Mouse (Mus musculus): ENCODE measurements around the gene Gm37240. TPM values are rescaled to one million over a fixed set of nuclear protein-coding genes. Genes with fewer than 3 reads are reported as not detected.
"Not testable (repeated sequence)": the region's sequence is repeated elsewhere in the genome, so short reads cannot be mapped to it uniquely, and the experiment has no call there.

The Gm37240 gene
- polyA plus RNA-seq, 1 experiment, result 0.77 TPM

DNA sequence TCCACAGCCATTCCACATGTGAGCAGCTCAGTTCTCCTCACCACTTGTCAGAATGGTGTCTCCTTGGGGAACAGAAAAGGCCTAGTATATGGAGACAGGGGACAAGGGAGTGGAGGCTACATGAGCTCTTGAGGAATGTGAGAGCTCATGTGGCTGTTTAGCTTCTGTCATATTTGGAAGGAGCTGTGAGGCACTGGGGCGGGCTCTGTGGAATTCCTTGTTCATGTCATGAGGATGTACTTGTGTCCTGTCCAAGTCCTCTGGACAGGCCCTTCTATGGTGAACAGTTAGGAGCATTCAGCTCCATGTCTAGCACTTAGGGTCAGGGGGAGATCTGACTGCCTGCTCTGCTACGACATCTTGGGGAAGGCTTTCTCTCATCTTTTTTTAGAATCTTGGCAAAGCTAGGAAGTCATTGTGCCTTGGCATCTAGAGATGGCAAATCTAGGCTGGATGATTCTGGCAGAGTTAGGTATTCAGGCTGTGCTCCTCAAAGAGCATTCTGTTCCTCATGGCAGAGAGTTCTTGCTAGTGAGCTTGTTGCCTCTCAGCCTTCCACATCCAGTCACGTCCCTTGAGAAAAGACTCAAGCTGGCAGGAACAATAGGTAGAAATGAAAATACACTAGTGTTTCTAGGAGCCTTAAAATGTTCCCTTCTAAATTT lies 297.1 kb downstream of the Gm37240 start:
- no peak overlapping the region for H3K4me3 ChIP-seq (replicated peaks; ENCODE audit: insufficient read depth, low read depth, low read length)
- TF ChIP-seq CTCF (IDR thresholded peaks at IDR 0.05; ENCODE audit: borderline replicate concordance, insufficient read depth, low read depth, low read length) (no peak), POLR2A (IDR thresholded peaks at IDR 0.05; ENCODE audit: borderline replicate concordance, insufficient read depth, low read length) (no peak)
- H3K27me3 ChIP-seq (ENCODE audit: control insufficient read depth, insufficient read depth, low read length), result no peaks in the 10 kb centered on the region
- peak; percentile 43 to 73 for DNase-seq
- 6% methylated on average over 3 of the region's 3 CpGs for WGBS
- peaks cover 10% of the 10 kb centered on the region; the same call in 1 of the 2 replicates for H3K4me1 ChIP-seq (ENCODE audit: control insufficient read depth, insufficient read depth, low read length)
- H3K27ac ChIP-seq (ENCODE audit: insufficient read depth, low read length), result peak overlapping the region; percentile 45

DNA sequence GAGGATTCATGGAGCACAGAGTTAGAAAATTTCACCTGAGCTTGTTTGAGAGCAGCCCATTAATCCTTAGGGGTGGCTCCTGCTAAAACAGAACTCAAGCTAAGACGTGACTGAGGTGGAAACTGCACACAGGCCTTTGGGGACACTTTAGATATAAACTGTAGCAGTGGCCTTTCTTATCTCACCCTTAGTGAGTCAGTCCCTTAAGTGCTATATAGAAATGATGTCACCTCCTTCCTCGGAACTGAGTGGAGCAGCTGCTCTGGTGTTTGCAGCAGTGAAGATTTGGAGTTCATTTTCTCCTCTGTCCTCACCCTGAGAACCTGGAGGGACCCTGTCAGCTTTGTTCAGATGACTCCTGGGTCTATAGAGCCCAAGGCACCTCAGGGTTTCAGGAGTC lies 298.6 kb downstream of the Gm37240 start:
- no peak for DNase-seq
- TF ChIP-seq CTCF (IDR thresholded peaks at IDR 0.05; ENCODE audit: borderline replicate concordance, insufficient read depth, low read depth, low read length) (no peak), POLR2A (IDR thresholded peaks at IDR 0.05; ENCODE audit: borderline replicate concordance, insufficient read depth, low read length) (no peak)
- Histone ChIP-seq H3K27me3 (ENCODE audit: control insufficient read depth, insufficient read depth, low read length) (no peaks in the 10 kb centered on the region), H3K4me3 (replicated peaks; ENCODE audit: insufficient read depth, low read depth, low read length) (no peak overlapping the region), H3K4me1 (ENCODE audit: control insufficient read depth, insufficient read depth, low read length) (peaks cover 10% of the 10 kb centered on the region; the same call in 1 of the 2 replicates), H3K27ac (ENCODE audit: insufficient read depth, low read length) (no peak overlapping the region)
- WGBS, result 71% methylated on average over 2 of the region's 2 CpGs

DNA sequence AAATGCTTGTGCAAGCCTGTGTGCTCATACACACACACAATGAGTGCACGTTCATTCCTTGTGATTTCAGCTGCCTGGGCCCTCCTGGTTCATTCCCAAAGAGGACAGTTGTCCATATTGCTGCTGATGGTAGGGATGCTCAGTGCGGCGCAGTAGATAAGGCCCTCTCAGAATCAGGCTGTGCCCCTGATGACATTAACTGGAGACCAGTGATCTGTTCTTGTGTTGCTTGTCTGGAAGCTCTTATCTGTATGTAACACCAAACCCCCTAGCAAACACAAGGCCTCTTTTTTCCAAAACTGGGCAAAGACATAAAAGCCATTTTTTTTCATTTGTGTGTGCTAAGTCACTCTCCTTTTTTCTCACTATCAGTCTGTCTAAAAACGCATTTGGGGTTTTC lies 302.4 kb downstream of the Gm37240 start:
- Histone ChIP-seq H3K4me3 (replicated peaks; ENCODE audit: insufficient read depth, low read depth, low read length) (no peak overlapping the region), H3K27ac (ENCODE audit: insufficient read depth, low read length) (no peak overlapping the region), H3K27me3 (ENCODE audit: control insufficient read depth, insufficient read depth, low read length) (no peaks in the 10 kb centered on the region), H3K4me1 (ENCODE audit: control insufficient read depth, insufficient read depth, low read length) (peaks cover 13% of the 10 kb centered on the region)
- DNase-seq, result no peak
- no peak for TF ChIP-seq POLR2A (IDR thresholded peaks at IDR 0.05; ENCODE audit: borderline replicate concordance, insufficient read depth, low read length)
- TF ChIP-seq CTCF (IDR thresholded peaks at IDR 0.05; ENCODE audit: borderline replicate concordance, insufficient read depth, low read depth, low read length), result no peak
- WGBS, result 93% methylated on average over 4 of the region's 4 CpGs

DNA sequence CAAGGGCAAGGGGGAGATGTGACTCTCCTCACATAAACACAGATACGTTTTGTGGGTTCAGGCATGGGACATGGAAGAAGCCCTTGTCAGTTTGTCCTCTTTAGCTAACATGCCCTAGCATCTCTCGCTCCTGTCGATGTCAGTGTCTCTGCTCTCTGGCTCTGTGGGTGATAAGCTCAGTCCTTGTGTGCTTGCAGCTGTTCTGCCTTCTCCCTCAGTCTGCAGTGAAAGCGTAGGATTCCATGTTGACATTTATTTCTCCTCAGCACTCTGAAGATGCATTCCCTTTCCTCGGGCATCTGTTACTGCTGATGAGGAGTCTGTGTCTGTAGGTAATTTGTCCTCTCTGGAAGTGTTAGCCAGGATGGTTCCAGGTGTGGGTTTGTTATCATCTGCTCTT lies 304.1 kb downstream of the Gm37240 start:
- H3K27ac ChIP-seq (ENCODE audit: insufficient read depth, low read length), result peak overlapping the region; percentile 35
- no peak for DNase-seq
- 35% methylated on average over 5 of the region's 5 CpGs for WGBS

DNA sequence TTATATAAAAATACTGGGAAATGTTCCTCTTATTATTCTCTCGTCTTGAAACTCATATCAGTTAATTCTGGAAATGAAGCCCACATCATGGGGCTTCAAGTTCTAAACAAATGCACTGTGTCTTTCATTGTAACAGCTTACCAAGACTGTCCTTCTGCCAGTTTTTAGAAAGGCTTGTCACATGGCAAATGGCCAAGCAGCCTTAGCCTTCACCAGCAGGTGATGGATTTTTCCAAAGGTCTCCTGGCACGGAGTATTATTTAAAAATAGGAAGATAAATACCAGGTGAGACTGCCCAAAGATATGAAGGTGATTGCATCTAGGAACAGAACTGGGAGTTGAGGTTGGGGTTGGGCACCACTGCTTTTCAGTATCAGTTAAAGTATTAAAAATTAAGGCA lies 304.6 kb downstream of the Gm37240 start:
- H3K4me3 ChIP-seq (replicated peaks; ENCODE audit: insufficient read depth, low read depth, low read length), result no peak overlapping the region
- TF ChIP-seq POLR2A (IDR thresholded peaks at IDR 0.05; ENCODE audit: borderline replicate concordance, insufficient read depth, low read length), result no peak
- no peak for TF ChIP-seq CTCF (IDR thresholded peaks at IDR 0.05; ENCODE audit: borderline replicate concordance, insufficient read depth, low read depth, low read length)
- DNase-seq, result peak; percentile 54 to 81
- H3K27ac ChIP-seq (ENCODE audit: insufficient read depth, low read length), result peak overlapping the region; percentile 35; the same call in 1 of the 2 replicates
- H3K27me3 ChIP-seq (ENCODE audit: control insufficient read depth, insufficient read depth, low read length), result no peaks in the 10 kb centered on the region
- peaks cover 10% of the 10 kb centered on the region for H3K4me1 ChIP-seq (ENCODE audit: control insufficient read depth, insufficient read depth, low read length)
- WGBS, result 15% methylated on average over 2 of the region's 2 CpGs

More for the DNA sequence above, 304.1 kb downstream of the Gm37240 start:
- Histone ChIP-seq H3K27me3 (ENCODE audit: control insufficient read depth, insufficient read depth, low read length) (no peaks in the 10 kb centered on the region), H3K4me3 (replicated peaks; ENCODE audit: insufficient read depth, low read depth, low read length) (no peak overlapping the region), H3K4me1 (ENCODE audit: control insufficient read depth, insufficient read depth, low read length) (peaks cover 10% of the 10 kb centered on the region)
- TF ChIP-seq POLR2A (IDR thresholded peaks at IDR 0.05; ENCODE audit: borderline replicate concordance, insufficient read depth, low read length) (no peak), CTCF (IDR thresholded peaks at IDR 0.05; ENCODE audit: borderline replicate concordance, insufficient read depth, low read depth, low read length) (no peak)

DNA sequence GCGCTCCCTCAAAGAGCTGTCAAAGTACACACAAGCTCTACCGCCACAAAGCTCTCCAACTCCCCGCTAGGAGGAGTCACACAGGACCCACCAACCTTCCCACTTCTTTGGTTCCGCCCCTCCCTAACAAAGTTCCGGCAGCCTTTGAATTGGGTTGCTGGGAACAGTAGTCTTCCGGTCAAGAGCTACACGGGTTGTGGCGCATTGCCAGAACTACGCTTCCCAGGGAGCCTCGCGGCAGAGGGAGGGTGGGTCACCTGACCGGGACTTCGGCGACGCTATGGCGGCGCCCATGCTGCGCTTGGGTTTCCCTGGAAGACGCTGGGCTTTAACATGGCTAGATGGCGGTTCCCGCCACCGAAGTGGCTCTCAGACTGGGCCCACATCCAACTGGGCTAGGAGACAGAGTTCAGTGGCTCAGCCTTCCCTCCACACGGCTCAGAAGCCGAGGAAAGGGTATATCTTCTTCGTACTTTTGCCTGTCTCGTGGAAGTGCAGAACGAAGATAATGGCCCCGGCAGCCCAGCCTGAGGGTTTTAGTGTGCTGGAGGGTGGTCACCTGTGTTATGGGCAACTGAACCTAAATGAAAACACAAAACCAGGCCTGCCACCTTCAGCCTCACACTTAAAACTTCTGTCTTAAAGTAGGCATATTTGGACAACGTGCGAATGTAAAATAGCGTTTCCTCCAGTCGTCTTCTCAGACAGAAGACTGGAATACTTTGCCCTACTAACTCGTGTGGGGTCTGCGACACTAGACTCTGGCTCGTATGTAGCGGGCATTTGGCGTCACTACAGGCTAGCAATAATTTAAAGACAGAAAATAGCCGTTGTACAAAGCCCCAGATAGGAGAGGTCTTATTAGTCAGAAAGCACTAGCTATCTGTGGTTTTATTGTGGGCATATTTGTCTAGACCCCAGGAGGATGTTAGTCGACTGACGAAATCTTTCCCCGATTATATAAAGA lies 313.2 kb downstream of the Gm37240 start, which contains the start of gene Gatb:
Gene Gatb (plus strand): TSS at position 256 of the 967 bp plus-strand sequence.
- peak within 1 kb of the TSS; percentile 93 for H3K4me3 ChIP-seq (replicated peaks; ENCODE audit: insufficient read depth, low read depth, low read length)
- peak; percentile 100 for DNase-seq
- no peaks in the 10 kb centered on the region for H3K4me1 ChIP-seq (ENCODE audit: control insufficient read depth, insufficient read depth, low read length)
- no peaks in the 10 kb centered on the region for H3K27me3 ChIP-seq (ENCODE audit: control insufficient read depth, insufficient read depth, low read length)
- peak within 1 kb of the TSS; percentile 88 for H3K27ac ChIP-seq (ENCODE audit: insufficient read depth, low read length)
- TF ChIP-seq CTCF (IDR thresholded peaks at IDR 0.05; ENCODE audit: borderline replicate concordance, insufficient read depth, low read depth, low read length) (peak; percentile 71), POLR2A (IDR thresholded peaks at IDR 0.05; ENCODE audit: borderline replicate concordance, insufficient read depth, low read length) (peak; percentile 92)
- 1% methylated on average over 41 of the region's 41 CpGs for WGBS

DNA sequence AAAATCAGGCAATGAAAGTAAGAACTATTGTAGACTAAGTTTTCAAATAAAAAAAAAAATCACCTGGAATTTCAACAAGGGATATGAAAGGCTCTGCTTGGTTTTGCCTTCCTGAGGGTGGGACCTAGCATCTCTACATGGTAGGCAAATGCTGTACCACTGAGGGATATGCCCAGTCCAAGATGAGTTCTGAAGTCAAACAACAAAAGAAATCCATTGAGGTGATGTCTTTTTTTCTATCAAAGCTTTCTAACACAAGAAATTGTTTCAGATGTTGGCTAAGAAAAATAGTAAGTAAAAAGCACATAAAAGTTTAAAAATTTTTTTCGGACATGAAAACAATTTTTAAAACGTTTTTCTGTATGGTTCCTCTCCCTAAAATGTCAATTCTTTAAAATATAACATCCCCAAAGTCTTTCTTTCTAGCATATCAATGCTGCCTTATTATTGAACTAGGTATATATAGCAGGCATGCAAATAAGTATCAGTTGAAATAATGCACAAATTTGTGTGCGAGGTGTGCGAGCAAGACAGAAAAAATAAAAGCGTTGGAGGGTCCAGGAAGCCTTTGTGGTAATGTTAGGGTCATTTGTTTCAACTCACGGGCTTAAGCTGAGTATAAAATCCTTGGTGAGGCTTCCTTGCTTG lies 314.0 kb downstream of the Gm37240 start:
- Histone ChIP-seq H3K4me1 (ENCODE audit: control insufficient read depth, insufficient read depth, low read length) (no peaks in the 10 kb centered on the region), H3K4me3 (replicated peaks; ENCODE audit: insufficient read depth, low read depth, low read length) (peak overlapping the region; percentile 33), H3K27me3 (ENCODE audit: control insufficient read depth, insufficient read depth, low read length) (no peaks in the 10 kb centered on the region), H3K27ac (ENCODE audit: insufficient read depth, low read length) (no peak overlapping the region)
- WGBS, result 19% methylated on average over 6 of the region's 6 CpGs
- TF ChIP-seq POLR2A (IDR thresholded peaks at IDR 0.05; ENCODE audit: borderline replicate concordance, insufficient read depth, low read length) (no peak), CTCF (IDR thresholded peaks at IDR 0.05; ENCODE audit: borderline replicate concordance, insufficient read depth, low read depth, low read length) (no peak)
- DNase-seq, result no peak

DNA sequence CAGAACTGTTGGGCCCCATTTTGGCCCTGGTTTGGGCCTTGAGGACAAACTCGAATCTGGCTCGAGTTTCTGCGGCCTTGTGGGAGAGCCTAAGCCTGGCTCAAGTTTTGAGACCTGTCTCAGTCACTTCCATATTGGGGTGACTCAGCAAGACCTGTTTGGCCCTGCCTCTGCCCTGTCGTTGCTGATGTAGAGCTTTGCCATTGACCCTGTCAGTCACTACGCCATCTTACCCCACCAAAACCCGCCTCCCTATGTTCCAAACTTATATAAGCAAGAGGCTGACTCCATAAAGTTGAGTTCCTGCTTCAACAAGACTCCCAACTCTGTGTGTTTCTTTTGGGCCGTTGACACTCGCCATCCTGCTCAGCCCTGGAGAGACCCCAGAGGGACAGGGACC lies 314.8 kb downstream of the Gm37240 start:
- not testable (repeated sequence) for H3K4me3 ChIP-seq (replicated peaks; ENCODE audit: insufficient read depth, low read depth, low read length); H3K4me1 ChIP-seq (ENCODE audit: control insufficient read depth, insufficient read depth, low read length); H3K27ac ChIP-seq (ENCODE audit: insufficient read depth, low read length); H3K27me3 ChIP-seq (ENCODE audit: control insufficient read depth, insufficient read depth, low read length)
- peak in 1 of 2 experiments; percentile 17 for DNase-seq
- 96% methylated on average over 8 of the region's 8 CpGs for WGBS
